In the genomic region with DNA sequence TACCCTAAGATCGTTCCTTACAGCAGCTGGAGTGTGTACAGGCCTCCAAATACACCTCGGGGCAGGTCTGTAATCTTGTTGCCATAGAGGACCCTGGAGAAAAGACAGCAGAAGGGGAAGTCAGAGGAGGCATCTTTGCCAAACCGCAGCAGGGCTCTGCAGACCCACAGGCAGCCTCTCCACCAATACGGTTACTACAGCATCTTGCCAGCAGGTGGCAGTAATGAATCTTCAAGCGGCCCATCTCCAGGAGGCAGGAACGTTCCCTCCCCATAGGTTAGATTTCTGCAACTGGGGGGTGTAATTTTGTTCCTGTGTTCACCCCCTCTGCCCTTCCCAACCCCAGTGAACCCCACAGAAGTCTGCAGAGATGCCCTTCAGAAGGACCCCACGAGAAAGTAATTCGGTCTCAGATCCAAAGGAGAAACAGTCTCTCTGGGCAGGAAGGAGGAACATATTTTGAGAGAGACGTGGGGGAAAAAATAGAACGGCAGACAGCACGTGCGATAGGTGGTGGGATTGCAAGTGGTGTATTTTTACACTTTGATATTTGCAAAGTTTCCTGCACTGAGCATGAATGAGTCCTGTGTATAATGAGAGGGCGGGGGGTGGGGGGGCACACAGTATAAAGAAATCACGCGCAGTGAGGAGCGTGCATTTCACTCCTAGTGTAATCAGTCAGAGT, we compare ENCODE assay signal across 8 mouse cellular contexts.
DNase-seq lines count a peak whose midpoint lies in the region; ATAC-seq and TF ChIP-seq lines count a peak whose summit lies in the region.
"Had no signal": no experiment of that assay in that cellular context is flagged by ENCODE, and none has a peak within 500 bp of the region (broad histone marks: within the 10 kb centered on the region; RNA-seq: fewer than 3 reads in every experiment).

No protein-coding gene starts in this region.

- CTCF ChIA-PET in Patski (lab: Charles Lee) = interaction anchor here (1.1 to 2.6 kb wide), 3 partner anchors 10 to 117 kb away, joined by 3 to 7 read pairs (median 6); no protein-coding TSS in a partner anchor

- intact Hi-C loops in heart, postnatal 14 days (cut with DNase I) = no loop called here
- intact Hi-C loops in left cerebral cortex, adult 2 months (cut with DNase I) = loop anchor here (2.0 kb wide), 1 partner anchor 118 kb away; no protein-coding TSS in a partner anchor

- no peak for ATAC-seq in Patski
- ATAC-seq in forebrain, embryonic 14.5 days = peak; percentile 65
- ATAC-seq in midbrain, embryonic 14.5 days (ENCODE audit: low FRiP score, low TSS enrichment) = 0 out of 2 replicates have a peak, but pooled peaks have one; percentile 61

- 0 out of 2 replicates have a peak, but pooled peaks cover 11% of the 10 kb centered on the region for H3K36me3 ChIP-seq in forebrain, embryonic 14.5 days (ENCODE audit: control insufficient read depth, insufficient read depth, low read length)
- H3K36me3 ChIP-seq in midbrain, embryonic 14.5 days (ENCODE audit: control insufficient read depth, insufficient read depth, low read length) = peaks cover 13% of the 10 kb centered on the region; the same call in 1 of the 2 replicates

- no peak for DNase-seq in Patski (ENCODE audit: low read depth, low spot score)
- peak; percentile 71 for DNase-seq in c-Kit-positive CD71-positive TER-119-positive erythroid progenitor cells, embryonic 14.5 days (ENCODE audit: low spot score)
- peak; percentile 83 for DNase-seq in forebrain, embryonic 14.5 days (ENCODE audit: low spot score)
- DNase-seq in heart, postnatal 14 days = peak; percentile 72 to 84
- DNase-seq in left cerebral cortex, adult 2 months (ENCODE audit: extremely low spot score in 1 of 2, low spot score in 2 of 2) = peak; percentile 79 to 84
- DNase-seq in midbrain, embryonic 14.5 days = peak; percentile 91
- DNase-seq in spleen, postnatal 14 days (ENCODE audit: low spot score in 2 of 2) = peak; percentile 47 to 70

- peak; percentile 82 for TF ChIP-seq CTCF in Patski (IDR thresholded peaks at IDR 0.05)
- peak; percentile 84 for TF ChIP-seq CTCF in left cerebral cortex, adult 2 months (IDR thresholded peaks at IDR 0.05)

- H3K4me1 ChIP-seq in forebrain, embryonic 14.5 days (ENCODE audit: control insufficient read depth, insufficient read depth, low read length) = peaks cover 3% of the 10 kb centered on the region; the same call in 1 of the 2 replicates
- H3K4me1 ChIP-seq in midbrain, embryonic 14.5 days (ENCODE audit: control insufficient read depth, insufficient read depth, low read length) = peaks cover 6% of the 10 kb centered on the region; the same call in 1 of the 2 replicates

- in situ Hi-C loops in Patski (cut with MboI; ENCODE audit: low pct_unique_long_range_greater_than_20kb) = no loop called here

- no peaks in the 10 kb centered on the region; the same call in 1 of the 2 replicates for H3K9me3 ChIP-seq in forebrain, embryonic 14.5 days (replicated peaks; ENCODE audit: control insufficient read depth, low read length)
- no peaks in the 10 kb centered on the region for H3K9me3 ChIP-seq in midbrain, embryonic 14.5 days (ENCODE audit: control insufficient read depth, low read length)

- peaks cover 45% of the 10 kb centered on the region for H3K27me3 ChIP-seq in Patski
- no peaks in the 10 kb centered on the region for H3K27me3 ChIP-seq in forebrain, embryonic 14.5 days (replicated peaks; ENCODE audit: control insufficient read depth, insufficient read depth, low read length)
- peaks cover 6% of the 10 kb centered on the region; the same call in 1 of the 2 replicates for H3K27me3 ChIP-seq in midbrain, embryonic 14.5 days (ENCODE audit: control insufficient read depth, insufficient read depth, low read length)

- H3K9ac ChIP-seq in forebrain, embryonic 14.5 days (ENCODE audit: low read length) = no peak overlapping the region
- no peak overlapping the region for H3K9ac ChIP-seq in midbrain, embryonic 14.5 days (replicated peaks; ENCODE audit: low read length)

- POLR2A ChIA-PET in Patski (lab: Charles Lee) = no interaction called here

- no peak overlapping the region for H3K27ac ChIP-seq in forebrain, embryonic 14.5 days (ENCODE audit: low read depth, low read length)
- no peak overlapping the region for H3K27ac ChIP-seq in left cerebral cortex, adult 2 months
- H3K27ac ChIP-seq in midbrain, embryonic 14.5 days (replicated peaks; ENCODE audit: low read depth, low read length) = no peak overlapping the region

- no peak overlapping the region for H3K4me3 ChIP-seq in forebrain, embryonic 14.5 days (ENCODE audit: low read depth, low read length)
- no peak overlapping the region for H3K4me3 ChIP-seq in left cerebral cortex, adult 2 months
- no peak overlapping the region for H3K4me3 ChIP-seq in midbrain, embryonic 14.5 days (replicated peaks; ENCODE audit: low read depth, low read length)
- H3K4me3 ChIP-seq: myocyte had no signal

- WGBS in forebrain, embryonic 14.5 days = 45% methylated on average over 16 of the region's 16 CpGs
- WGBS in midbrain, embryonic 14.5 days = 41% methylated on average over 16 of the region's 16 CpGs

- H3K4me2 ChIP-seq in forebrain, embryonic 14.5 days (ENCODE audit: low read length) = no peak overlapping the region; the same call in 1 of the 2 replicates
- no peak overlapping the region for H3K4me2 ChIP-seq in midbrain, embryonic 14.5 days (ENCODE audit: low read length)
